Mouse (Mus musculus) T-helper 1 cell (primary cell): ENCODE measurements at regions not wholly inside any gene's neighbourhood (a gene's known extent, or its start where the extent isn't known, plus 50 kb on each side); places are given as distances from the start of the nearest gene placed in this dataset.

Source experiments
- in situ Hi-C: fragments of 300-600 bp; cut with MboI, MseI; formaldehyde crosslinking; loops from one replicate; pipeline ENCODE4 v1.15.1; 2025; ENCODE audit warnings: high pct_unique_total_duplicates

DNA sequence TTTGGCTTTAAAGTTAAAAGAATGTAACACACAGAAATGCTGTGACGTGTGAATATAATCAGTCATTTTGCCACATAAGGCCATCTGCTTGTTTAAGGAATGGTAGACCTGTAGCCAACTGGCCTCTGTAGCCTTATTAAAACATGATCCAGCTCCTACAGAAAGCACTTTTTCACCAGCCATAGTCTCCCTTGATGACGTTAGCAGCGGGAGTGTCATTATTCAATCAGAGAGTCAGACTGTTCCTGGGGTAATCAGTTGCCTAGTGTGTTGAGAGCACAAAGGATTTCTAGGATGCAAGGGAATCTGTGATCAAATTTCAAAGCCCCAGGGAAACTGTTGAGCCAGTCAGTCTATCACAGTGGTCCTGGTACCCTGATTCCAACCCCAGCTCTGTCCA lies 260.3 kb upstream of the Rag2 start:
- in situ Hi-C loops: no loop called here

GRCm38 (mm10) chr2:101368278-101368677 lies 256.2 kb upstream of the Rag2 start:
- in situ Hi-C loops: no loop called here

DNA sequence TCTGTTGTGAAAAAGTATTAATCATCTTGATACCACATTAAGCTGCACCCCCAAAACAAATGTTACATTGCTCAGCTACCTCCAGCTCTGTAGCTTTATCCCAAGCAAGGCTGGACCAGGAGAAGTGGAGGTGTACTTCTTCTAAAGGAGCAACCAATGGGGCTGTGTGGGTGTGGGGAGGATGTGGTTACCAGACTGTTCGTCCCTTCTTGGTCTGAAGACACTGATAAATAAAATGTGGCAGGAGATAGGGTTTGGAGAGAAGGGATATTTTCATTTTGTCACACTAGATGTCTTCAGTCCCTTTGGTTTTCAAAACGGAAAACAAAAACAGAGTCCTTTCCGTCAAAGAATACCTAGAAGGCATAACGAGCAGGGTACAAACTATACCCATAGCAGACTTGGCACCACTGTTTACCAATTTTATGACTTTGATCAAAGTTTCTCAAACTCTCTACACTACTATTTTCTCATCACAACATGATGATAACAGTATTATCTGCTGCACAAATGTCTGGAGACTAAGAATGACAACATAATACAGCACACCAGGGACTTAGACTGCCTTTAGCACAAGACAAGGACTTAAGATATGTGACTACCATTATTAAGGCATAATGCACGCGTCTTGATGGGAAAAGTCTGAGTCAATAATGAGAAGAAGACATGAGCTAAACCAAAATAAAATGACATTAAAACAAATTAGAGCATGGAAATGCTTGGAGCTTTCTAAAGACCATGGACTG lies 253.4 kb upstream of the Rag2 start:
- in situ Hi-C loops: no loop called here

DNA sequence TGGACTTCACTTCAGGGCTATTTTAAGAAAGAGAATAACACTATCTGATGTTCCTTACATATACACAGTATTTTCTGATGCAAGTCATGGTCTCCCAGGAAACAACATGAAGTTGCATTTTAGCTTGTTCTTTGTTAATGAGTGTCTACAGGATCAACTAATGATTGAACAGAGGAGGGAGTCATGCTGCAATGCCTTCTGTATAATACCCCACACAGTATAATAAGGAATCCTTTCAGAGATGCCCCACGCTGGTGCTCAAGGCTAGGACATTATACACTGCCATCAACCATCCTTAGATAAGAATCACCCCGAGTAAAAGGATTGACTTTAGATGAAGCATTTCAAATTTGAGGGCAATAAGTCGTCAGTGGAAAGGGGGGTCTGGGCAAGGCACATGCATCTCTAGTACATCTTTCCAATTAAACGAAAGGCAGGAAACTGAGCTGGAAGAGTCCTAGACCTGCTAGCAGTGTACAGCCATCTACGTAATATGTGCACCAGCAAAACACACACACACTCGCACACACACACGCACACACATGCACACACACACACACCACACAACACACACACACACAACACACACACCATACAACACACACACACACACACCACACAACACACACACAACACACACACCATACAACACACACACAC lies 252.6 kb upstream of the Rag2 start:
- in situ Hi-C loops: no loop called here

DNA sequence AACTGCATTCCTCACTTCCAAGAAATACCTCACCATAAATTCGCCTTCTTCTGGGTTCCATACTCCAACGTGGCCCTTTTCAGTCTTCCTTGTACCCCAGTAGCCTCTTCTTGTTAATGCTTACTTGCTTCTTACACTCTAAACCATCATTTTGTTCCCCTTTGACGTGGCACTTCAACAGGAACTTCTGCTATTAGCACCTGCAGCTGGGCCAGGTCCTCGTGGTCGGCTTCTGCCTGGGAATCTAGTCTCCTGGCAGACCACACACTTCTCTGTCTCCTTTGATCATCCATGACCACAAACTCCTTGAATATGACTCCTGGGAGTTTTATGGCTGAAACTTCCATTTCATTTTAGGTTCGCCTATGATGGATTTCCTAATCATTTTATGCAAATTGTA lies 243.9 kb upstream of the Rag2 start:
- in situ Hi-C loops: no loop called here

DNA sequence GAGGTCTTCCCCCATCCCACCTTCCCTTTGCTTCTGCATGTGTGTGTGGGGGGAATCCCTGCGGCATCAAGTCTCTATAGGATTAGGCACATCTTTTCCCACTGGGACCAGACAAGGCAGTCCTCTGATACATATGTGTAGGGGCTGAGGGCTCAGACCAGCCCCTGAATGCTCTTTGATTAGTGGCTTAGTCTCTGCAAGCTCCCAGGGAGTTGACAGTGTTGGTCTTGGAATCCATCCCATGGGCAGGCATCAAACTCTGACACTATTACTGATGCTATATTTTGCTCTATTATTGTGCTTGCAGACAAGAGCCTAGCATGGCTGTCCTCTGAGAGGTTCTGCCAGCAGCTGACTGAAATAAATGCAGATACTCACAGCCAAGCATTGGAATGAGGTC lies 209.5 kb upstream of the Rag2 start:
- in situ Hi-C loops: no loop called here

DNA sequence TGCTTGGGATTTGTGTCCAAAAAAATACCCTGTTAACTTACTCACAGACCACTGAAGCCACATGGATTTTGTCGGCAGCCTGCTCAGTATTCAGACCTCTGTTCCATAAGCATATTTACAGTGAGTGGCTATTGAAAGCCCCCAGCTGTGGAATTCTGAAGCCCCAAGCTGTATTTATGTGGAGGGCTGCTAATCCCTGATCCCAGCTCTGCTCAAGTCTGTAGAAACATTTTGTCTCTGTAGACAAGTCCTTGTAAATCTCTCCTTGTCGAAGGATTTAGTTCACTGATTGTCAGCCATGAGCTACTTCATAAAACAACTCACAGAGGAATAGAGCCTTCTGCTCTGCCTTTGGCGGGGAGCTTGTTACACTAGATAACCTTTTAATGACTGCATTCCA lies 207.8 kb upstream of the Rag2 start:
- in situ Hi-C loops: no loop called here

- in situ Hi-C loops: no loop called here
These were observed 191.2 kb upstream of the Rag2 start for GRCm38 (mm10) chr2:101433141-101433895.

DNA sequence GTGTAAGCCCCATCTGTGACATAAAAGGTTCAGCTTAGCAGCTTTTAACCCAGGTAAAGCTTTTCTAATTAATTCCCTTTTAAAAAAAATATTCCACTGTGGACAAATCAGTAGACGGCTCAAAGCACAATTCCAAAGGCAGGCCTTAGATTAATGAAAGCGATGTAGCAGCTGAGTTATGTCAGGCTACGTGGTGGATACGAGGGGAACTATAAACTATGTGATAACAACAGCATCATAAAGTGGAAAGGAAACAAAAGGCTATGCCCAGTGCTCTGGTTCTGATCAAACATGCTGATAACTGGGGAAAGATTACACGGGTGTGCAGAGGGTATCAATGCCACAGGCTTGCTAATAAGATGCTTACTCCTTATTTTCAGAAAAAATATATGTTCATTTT lies 184.3 kb upstream of the Rag2 start:
- in situ Hi-C loops: no loop called here

DNA sequence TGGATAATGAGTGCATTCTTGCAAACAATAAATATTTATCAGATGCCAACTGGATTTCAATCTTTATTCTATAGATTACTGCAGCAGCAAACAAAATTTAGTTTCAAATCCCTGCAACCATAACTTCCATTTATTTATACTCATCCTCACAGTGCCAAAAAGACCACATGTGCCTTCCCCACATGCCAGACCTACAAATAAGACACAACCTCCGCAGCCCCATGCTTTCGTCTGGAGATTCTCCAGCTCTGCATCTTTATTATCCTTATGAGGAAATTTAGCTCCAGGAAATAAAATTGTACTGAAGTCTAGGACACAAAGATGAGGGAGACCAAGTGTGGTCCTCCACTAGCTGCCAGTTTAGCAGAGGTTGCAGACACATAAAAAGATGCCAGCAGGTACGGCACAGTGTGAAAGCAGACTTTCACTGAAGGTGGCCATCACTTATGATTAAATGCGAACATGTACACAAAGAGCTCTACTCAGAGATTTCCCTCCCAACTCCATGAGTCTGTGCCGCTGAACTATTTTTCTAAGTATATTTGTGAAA lies 183.4 kb upstream of the Rag2 start:
- in situ Hi-C loops: no loop called here

- in situ Hi-C loops: no loop called here
These were observed 168.9 kb upstream of the Rag2 start for GRCm38 (mm10) chr2:101455591-101455990.

DNA sequence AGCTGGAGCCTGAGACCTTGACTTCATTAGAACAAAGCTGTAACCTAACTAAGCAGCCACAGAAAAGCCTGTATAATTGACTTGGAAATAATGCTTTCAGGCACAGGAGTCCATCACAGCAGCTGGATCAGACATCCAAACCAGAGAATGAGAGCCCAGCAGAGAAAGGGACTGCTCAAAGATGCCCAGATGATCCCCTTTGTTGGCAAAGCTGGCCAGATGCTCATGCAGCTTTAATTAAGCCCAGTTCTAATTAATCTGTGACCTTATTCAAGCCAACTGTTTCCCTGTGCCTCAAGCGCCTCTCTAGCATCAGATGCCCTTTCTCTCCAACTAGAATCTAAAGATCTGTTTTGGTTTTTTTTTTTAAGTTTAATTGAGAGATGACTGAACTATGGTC lies 165.6 kb upstream of the Rag2 start:
- in situ Hi-C loops: no loop called here

DNA sequence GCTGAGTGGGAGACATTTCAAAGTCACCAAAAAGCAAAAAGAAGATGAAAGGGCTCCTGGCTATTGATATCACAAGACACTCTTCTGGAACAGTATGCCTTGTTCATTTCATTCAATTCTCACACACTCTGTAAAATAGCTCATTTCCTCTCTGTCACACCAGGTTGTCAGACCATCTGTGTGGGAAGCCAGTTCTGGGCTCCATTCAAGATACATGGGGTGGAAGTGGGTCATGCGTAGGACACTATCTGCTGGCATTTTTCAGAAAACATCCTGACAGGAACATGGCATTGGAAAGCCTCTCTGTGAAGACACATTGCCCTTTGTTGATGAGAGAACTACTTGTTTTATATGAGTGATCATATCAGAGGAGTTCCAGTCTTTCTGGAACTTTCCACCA lies 162.1 kb upstream of the Rag2 start:
- in situ Hi-C loops: no loop called here

DNA sequence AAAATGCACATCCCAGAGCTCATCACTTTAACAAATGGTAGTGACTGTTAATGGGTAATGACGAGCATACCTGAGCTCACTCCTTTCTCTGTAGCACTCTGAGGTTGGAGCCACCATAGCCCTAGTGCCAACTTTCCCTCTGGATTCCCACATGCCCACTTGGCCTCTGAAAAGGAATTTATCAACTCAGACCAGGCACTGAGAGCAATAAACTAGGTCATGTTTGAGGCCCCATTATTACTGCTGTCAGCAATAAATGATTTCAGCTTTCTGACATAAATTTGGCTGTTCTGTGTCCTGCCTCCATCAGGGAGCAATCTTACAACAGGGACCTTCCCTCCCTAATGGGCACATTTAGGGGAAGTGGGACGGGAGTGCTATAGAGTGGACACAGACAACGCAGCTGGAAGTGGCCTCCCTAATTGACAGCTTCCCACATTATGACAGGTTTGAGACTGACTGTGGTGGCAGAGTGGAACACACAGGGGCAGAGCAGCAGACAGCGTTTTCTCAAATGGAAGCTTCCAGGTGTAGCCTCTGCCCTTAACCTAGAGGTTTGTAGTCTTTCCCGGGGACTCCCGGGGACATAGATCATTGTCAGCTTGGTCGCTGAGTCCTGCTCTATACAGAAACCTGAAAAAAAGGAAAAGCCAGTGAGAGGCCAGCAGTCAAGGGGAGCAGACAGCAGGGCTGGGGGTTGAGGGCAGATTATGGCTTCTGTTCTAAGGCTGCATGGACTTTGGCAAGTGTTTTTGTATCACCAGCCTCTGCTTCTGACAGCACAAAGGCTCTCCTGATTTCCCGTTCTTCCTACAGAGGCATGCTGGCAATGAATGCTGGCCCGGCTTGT lies 160.0 kb upstream of the Rag2 start:
- in situ Hi-C loops: no loop called here

- in situ Hi-C loops: loop anchor here (5.0 kb wide), 2 partner anchors 57 to 187 kb away; no protein-coding TSS in a partner anchor
These were observed 153.9 kb upstream of the Rag2 start for GRCm38 (mm10) chr2:101470569-101471100.

- in situ Hi-C loops: loop anchor here (5.0 kb wide), 2 partner anchors 55 to 185 kb away; no protein-coding TSS in a partner anchor
These were observed 151.9 kb upstream of the Rag2 start for GRCm38 (mm10) chr2:101472449-101473115.

- in situ Hi-C loops: loop anchor here (5.0 kb wide), 2 partner anchors 54 to 184 kb away; no protein-coding TSS in a partner anchor
These were observed 151.4 kb upstream of the Rag2 start for GRCm38 (mm10) chr2:101473116-101473485.

- in situ Hi-C loops: no loop called here
These were observed 147.7 kb upstream of the Rag2 start for GRCm38 (mm10) chr2:101476862-101477261.

DNA sequence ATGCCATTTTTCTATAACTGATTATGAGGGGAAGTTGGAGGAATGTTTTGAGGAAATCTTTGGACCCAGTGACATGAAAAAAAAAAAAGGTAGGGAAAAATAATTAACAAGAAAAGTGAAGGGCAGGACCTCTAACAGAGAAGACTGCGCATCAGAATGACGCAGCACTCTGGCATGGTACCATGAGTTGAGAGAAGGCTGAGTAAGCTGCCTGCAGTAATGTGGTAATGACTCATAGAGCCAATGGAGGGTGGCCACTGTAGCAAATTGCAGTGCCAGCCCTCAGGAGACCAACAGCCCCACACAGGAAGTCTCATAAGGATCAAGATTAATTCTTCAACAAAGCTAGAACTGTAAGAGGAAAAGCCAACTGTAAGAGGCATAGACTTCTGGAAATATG lies 134.3 kb upstream of the Rag2 start:
- in situ Hi-C loops: no loop called here

DNA sequence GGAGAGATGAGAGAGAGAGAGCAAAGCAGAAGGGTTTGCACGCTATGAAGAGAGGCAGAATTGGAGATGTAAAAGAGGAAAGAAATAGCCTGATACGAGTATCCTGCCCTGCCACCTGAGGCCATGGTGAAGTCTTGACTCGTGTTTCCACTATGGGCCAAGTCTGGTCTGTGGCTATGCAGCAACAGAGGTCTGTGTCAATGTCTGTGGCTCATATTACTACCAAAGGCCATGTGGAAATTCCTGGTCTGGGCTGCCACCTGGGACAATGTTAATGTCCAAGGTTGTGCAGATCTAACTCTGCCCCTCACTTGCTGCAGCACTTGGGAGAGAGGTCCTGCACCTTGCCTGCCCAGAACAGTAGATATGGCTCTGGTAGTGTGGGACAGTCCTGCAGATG lies 132.8 kb upstream of the Rag2 start:
- in situ Hi-C loops: no loop called here

DNA sequence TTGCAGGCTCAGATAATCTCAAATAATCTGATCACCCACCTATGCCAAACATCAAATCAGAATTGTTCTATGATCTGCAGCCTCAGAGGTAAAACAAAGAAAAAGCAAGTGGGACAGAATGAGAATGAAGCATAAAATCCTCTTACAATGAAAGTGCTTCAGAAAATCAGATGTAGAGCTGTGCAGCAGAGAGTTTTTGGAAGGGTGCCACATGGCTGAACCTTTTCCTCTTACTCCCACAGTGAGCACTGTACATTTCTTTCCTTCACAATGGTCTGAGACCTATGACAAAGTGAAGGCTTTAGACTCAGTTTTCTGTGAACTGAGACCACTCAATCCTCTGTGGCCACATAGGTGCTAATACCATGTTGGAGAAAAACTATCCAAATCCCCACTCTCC lies 116.4 kb upstream of the Rag2 start:
- in situ Hi-C loops: no loop called here
